Mouse (Mus musculus): Measurements from ENCODE around the gene Coa4. TPM values are rescaled to one million over a fixed set of nuclear protein-coding genes. Genes with fewer than 3 reads are reported as not detected.
A peak's percentile ranks its signal among the peaks of the same experiment; 100 is the strongest.

The Coa4 gene
- total and polyA plus RNA-seq, 3 experiments: 8.1 to 13.8 TPM; not detected in 1

GRCm38 (mm10) chr7:100501027-100501843 is 35.6 kb upstream of the Coa4 start (continued):
- no peak for TF ChIP-seq GABPA (IDR thresholded peaks at IDR 0.05; ENCODE audit: low read depth, low read length)
- peak; percentile 94 for TF ChIP-seq POLR2AphosphoS2 (IDR thresholded peaks at IDR 0.05; ENCODE audit: low read length)
- no peak for TF ChIP-seq ELF1 (IDR thresholded peaks at IDR 0.05; ENCODE audit: low read depth, low read length)
- no peak for TF ChIP-seq MYC (IDR thresholded peaks at IDR 0.05; ENCODE audit: low read depth, low read length)
- TF ChIP-seq JUND (IDR thresholded peaks at IDR 0.05; ENCODE audit: low read depth, low read length): no peak
- TF ChIP-seq TAL1 (IDR thresholded peaks at IDR 0.05; ENCODE audit: low read length): no peak
- TF ChIP-seq POLR2AphosphoS5 (IDR thresholded peaks at IDR 0.05; ENCODE audit: borderline replicate concordance, low read depth, low read length): peak; percentile 31; the same call in 1 of the 2 replicates
- peak; percentile 88 for TF ChIP-seq ZMIZ1 (IDR thresholded peaks at IDR 0.05; ENCODE audit: low read depth, low read length)
- no peak for TF ChIP-seq MEF2A (IDR thresholded peaks at IDR 0.05; ENCODE audit: extremely low read depth, insufficient replicate concordance, low read depth, low read length, poor library complexity, severe bottlenecking)
- TF ChIP-seq BHLHE40 (IDR thresholded peaks at IDR 0.05; ENCODE audit: borderline replicate concordance, low read depth, low read length): peak; percentile 10; the same call in 1 of the 2 replicates
- TF ChIP-seq TCF12 (IDR thresholded peaks at IDR 0.05; ENCODE audit: low read depth, low read length): no peak
- no peak for TF ChIP-seq UBTF (IDR thresholded peaks at IDR 0.05; ENCODE audit: borderline replicate concordance, insufficient read depth, low read depth, low read length)
- no peak for TF ChIP-seq HCFC1 (IDR thresholded peaks at IDR 0.05; ENCODE audit: low read depth, low read length)

GRCm38 (mm10) chr7:100501844-100502373 is 35.0 kb upstream of the Coa4 start:
- Histone ChIP-seq H3K27me3 (ENCODE audit: control insufficient read depth in 1 of 2, insufficient read depth in 2 of 2, low read length in 2 of 2) (no peaks in the 10 kb centered on the region), H3K27ac (ENCODE audit: control insufficient read depth, low read depth, low read length) (no peak overlapping the region), H3K9me3 (replicated peaks; ENCODE audit: insufficient read depth, low read length) (no peaks in the 10 kb centered on the region), H3K79me2 (ENCODE audit: control insufficient read depth, insufficient read depth, low read length, poor library complexity) (no peaks in the 10 kb centered on the region), H3K9ac (ENCODE audit: control insufficient read depth, low read depth, low read length, poor library complexity, severe bottlenecking) (no peak overlapping the region), H3K36me3 (ENCODE audit: control insufficient read depth in 1 of 2, insufficient read depth in 2 of 2, low read length in 2 of 2) (no peaks in the 10 kb centered on the region; a peak in 2 of 4 replicates), H3K4me3 (ENCODE audit: control insufficient read depth in 1 of 2, insufficient read depth in 1 of 2, low read depth in 2 of 2, low read length in 2 of 2) (no peak overlapping the region), H3K4me1 (ENCODE audit: control insufficient read depth in 1 of 2, insufficient read depth in 2 of 2, low read length in 2 of 2) (peaks cover 0 to 9% of the 10 kb centered on the region in 2 experiments; a peak in 1 of 4 replicates)
- TF ChIP-seq TAL1 (IDR thresholded peaks at IDR 0.05; ENCODE audit: low read length) (no peak), CHD2 (IDR thresholded peaks at IDR 0.05; ENCODE audit: low read length) (peak; percentile 6; the same call in 1 of the 2 replicates), POLR2AphosphoS2 (IDR thresholded peaks at IDR 0.05; ENCODE audit: low read length) (peak; percentile 30; the same call in 1 of the 2 replicates)
- DNase-seq (ENCODE audit: low read depth, low spot score): peak; percentile 52
